Mouse (Mus musculus): ENCODE data around the gene Ptgir. TPM values are rescaled to one million over a fixed set of nuclear protein-coding genes. Genes with fewer than 3 reads are reported as not detected.

The Ptgir gene
- polyA plus RNA-seq (2016; fragmentation: Nextera tagmentation; extraction: Ambion mirVana) = 1.5 and 3.0 TPM in 2 replicates

- Histone ChIP-seq H3K27ac (no peak within 1 kb of the TSS), H3K4me3 (no peak within 1 kb of the TSS), H3K4me1 (peaks cover 20% of the 10 kb centered on the region), H3K4me2 (replicated peaks) (no peak within 1 kb of the TSS), H3K9ac (no peak within 1 kb of the TSS), H3K9me3 (no peaks in the 10 kb centered on the region), H3K27me3 (replicated peaks) (0 out of 2 replicates have a peak, but pooled peaks cover 1% of the 10 kb centered on the region), H3K36me3 (no peaks in the 10 kb centered on the region)
- ATAC-seq (ENCODE audit: low FRiP score, low read depth) = no peak
- 10% methylated on average over 6 of the region's 6 CpGs for WGBS
These were observed at the start of gene Ptgir for GRCm38 (mm10) chr7:16906281-16906680. Ptgir (plus strand) TSS chr7:16906490.

GRCm38 (mm10) chr7:16858336-16858735, 48.0 kb upstream of the Ptgir start:
- Histone ChIP-seq H3K9ac (no peak overlapping the region), H3K4me2 (replicated peaks) (no peak overlapping the region), H3K4me1 (no peaks in the 10 kb centered on the region), H3K4me3 (no peak overlapping the region), H3K9me3 (no peaks in the 10 kb centered on the region), H3K27me3 (replicated peaks) (no peaks in the 10 kb centered on the region), H3K27ac (no peak overlapping the region), H3K36me3 (peaks cover 53% of the 10 kb centered on the region)
- no peak for ATAC-seq (ENCODE audit: low FRiP score, low read depth)
- 24% methylated on average over 17 of the region's 17 CpGs for WGBS

- Histone ChIP-seq H3K36me3 (peaks cover 52% of the 10 kb centered on the region), H3K9me3 (no peaks in the 10 kb centered on the region), H3K4me3 (no peak overlapping the region), H3K9ac (no peak overlapping the region), H3K4me2 (replicated peaks) (no peak overlapping the region), H3K27ac (no peak overlapping the region), H3K4me1 (no peaks in the 10 kb centered on the region), H3K27me3 (replicated peaks) (no peaks in the 10 kb centered on the region)
- ATAC-seq (ENCODE audit: low FRiP score, low read depth) = no peak
- 30% methylated on average over 5 of the region's 5 CpGs for WGBS
These were observed 46.2 kb upstream of the Ptgir start for GRCm38 (mm10) chr7:16859902-16860651.

- ATAC-seq (ENCODE audit: low FRiP score, low read depth) = no peak
- Histone ChIP-seq H3K4me3 (no peak overlapping the region), H3K4me1 (peaks cover 10% of the 10 kb centered on the region; the same call in 1 of the 2 replicates), H3K9me3 (no peaks in the 10 kb centered on the region), H3K4me2 (replicated peaks) (no peak overlapping the region), H3K27ac (no peak overlapping the region), H3K9ac (no peak overlapping the region), H3K27me3 (replicated peaks) (no peaks in the 10 kb centered on the region), H3K36me3 (peaks cover 38% of the 10 kb centered on the region)
- 95% methylated on average over 3 of the region's 3 CpGs for WGBS
These were observed 38.8 kb upstream of the Ptgir start for GRCm38 (mm10) chr7:16867488-16867887.

GRCm38 (mm10) chr7:16869497-16869896, 36.8 kb upstream of the Ptgir start:
- Histone ChIP-seq H3K4me1 (peaks cover 10% of the 10 kb centered on the region; the same call in 1 of the 2 replicates), H3K4me2 (replicated peaks) (peak overlapping the region; percentile 51), H3K9ac (peak overlapping the region; percentile 33; the same call in 1 of the 2 replicates), H3K27me3 (replicated peaks) (no peaks in the 10 kb centered on the region), H3K27ac (0 out of 2 replicates have a peak overlapping the region, but pooled peaks have one; percentile 8), H3K36me3 (peaks cover 28% of the 10 kb centered on the region), H3K4me3 (peak overlapping the region; percentile 18; the same call in 1 of the 2 replicates), H3K9me3 (no peaks in the 10 kb centered on the region)
- peak; percentile 93 for ATAC-seq (ENCODE audit: low FRiP score, low read depth)
- WGBS = 10% methylated on average over 16 of the region's 16 CpGs

- 87% methylated on average over 10 of the region's 10 CpGs for WGBS
These were observed 34.7 kb upstream of the Ptgir start for GRCm38 (mm10) chr7:16871600-16871999.

GRCm38 (mm10) chr7:16872478-16872877, 33.8 kb upstream of the Ptgir start:
- no peaks in the 10 kb centered on the region for H3K27me3 ChIP-seq (replicated peaks)
- H3K4me1 ChIP-seq = peaks cover 24% of the 10 kb centered on the region
- no peak overlapping the region for H3K4me3 ChIP-seq
- no peak overlapping the region for H3K9ac ChIP-seq
- no peak overlapping the region for H3K27ac ChIP-seq
- no peak for ATAC-seq (ENCODE audit: low FRiP score, low read depth)
- peaks cover 5% of the 10 kb centered on the region; the same call in 1 of the 2 replicates for H3K36me3 ChIP-seq
- H3K4me2 ChIP-seq (replicated peaks) = no peak overlapping the region
- WGBS = 92% methylated on average over 9 of the region's 9 CpGs
- H3K9me3 ChIP-seq = no peaks in the 10 kb centered on the region

More at GRCm38 (mm10) chr7:16871600-16871999, 34.7 kb upstream of the Ptgir start:
- no peak for ATAC-seq (ENCODE audit: low FRiP score, low read depth)
- H3K4me1 ChIP-seq = peaks cover 19% of the 10 kb centered on the region
- H3K36me3 ChIP-seq = peaks cover 11% of the 10 kb centered on the region; the same call in 1 of the 2 replicates
- no peaks in the 10 kb centered on the region for H3K9me3 ChIP-seq
- H3K4me2 ChIP-seq (replicated peaks) = no peak overlapping the region
- H3K27ac ChIP-seq = no peak overlapping the region
- no peak overlapping the region for H3K4me3 ChIP-seq
- H3K9ac ChIP-seq = no peak overlapping the region
- H3K27me3 ChIP-seq (replicated peaks) = no peaks in the 10 kb centered on the region

- peaks cover 3% of the 10 kb centered on the region; the same call in 1 of the 2 replicates for H3K36me3 ChIP-seq
- H3K4me2 ChIP-seq (replicated peaks) = 0 out of 2 replicates have a peak overlapping the region, but pooled peaks have one; percentile 83
- WGBS = 92% methylated on average over 4 of the region's 4 CpGs
- H3K9ac ChIP-seq = no peak overlapping the region
- H3K9me3 ChIP-seq = no peaks in the 10 kb centered on the region
- H3K27ac ChIP-seq = no peak overlapping the region
- no peak overlapping the region for H3K4me3 ChIP-seq
- no peaks in the 10 kb centered on the region for H3K27me3 ChIP-seq (replicated peaks)
- peaks cover 24% of the 10 kb centered on the region for H3K4me1 ChIP-seq
- no peak for ATAC-seq (ENCODE audit: low FRiP score, low read depth)
These were observed 32.9 kb upstream of the Ptgir start for GRCm38 (mm10) chr7:16873392-16873791.

- Histone ChIP-seq H3K9ac (0 out of 2 replicates have a peak overlapping the region, but pooled peaks have one; percentile 35), H3K4me2 (replicated peaks) (peak overlapping the region; percentile 83), H3K27me3 (replicated peaks) (no peaks in the 10 kb centered on the region), H3K36me3 (peaks cover 7% of the 10 kb centered on the region; the same call in 1 of the 2 replicates), H3K27ac (peak overlapping the region; percentile 59), H3K9me3 (no peaks in the 10 kb centered on the region), H3K4me3 (peak overlapping the region; percentile 79), H3K4me1 (peaks cover 23% of the 10 kb centered on the region)
- 4% methylated on average over 17 of the region's 17 CpGs for WGBS
- no peak for ATAC-seq (ENCODE audit: low FRiP score, low read depth)
These were observed 32.1 kb upstream of the Ptgir start for GRCm38 (mm10) chr7:16874190-16874589.

- peaks cover 20% of the 10 kb centered on the region for H3K4me1 ChIP-seq
- H3K4me2 ChIP-seq (replicated peaks) = peak overlapping the region; percentile 83
- peak overlapping the region; percentile 35; the same call in 1 of the 2 replicates for H3K9ac ChIP-seq
- whole genome bisulfite sequencing = under 1% methylated on average over 33 of the region's 33 CpGs
- H3K9me3 ChIP-seq = no peaks in the 10 kb centered on the region
- H3K36me3 ChIP-seq = peaks cover 10% of the 10 kb centered on the region; the same call in 1 of the 2 replicates
- peak overlapping the region; percentile 59 for H3K27ac ChIP-seq
- no peaks in the 10 kb centered on the region for H3K27me3 ChIP-seq (replicated peaks)
- H3K4me3 ChIP-seq = peak overlapping the region; percentile 79
- ATAC-seq (ENCODE audit: low FRiP score, low read depth) = peak; percentile 95
These were observed 31.5 kb upstream of the Ptgir start for GRCm38 (mm10) chr7:16874756-16875309.

GRCm38 (mm10) chr7:16875310-16875325, 31.2 kb upstream of the Ptgir start, which contains the start of gene Dact3:
Dact3 (plus strand) TSS chr7:16875317.
- Histone ChIP-seq H3K27me3 (replicated peaks) (no peaks in the 10 kb centered on the region), H3K9ac (peak within 1 kb of the TSS; percentile 88), H3K4me1 (peaks cover 20% of the 10 kb centered on the region), H3K4me3 (peak within 1 kb of the TSS; percentile 79), H3K36me3 (peaks cover 10% of the 10 kb centered on the region; the same call in 1 of the 2 replicates), H3K27ac (peak within 1 kb of the TSS; percentile 70), H3K9me3 (no peaks in the 10 kb centered on the region), H3K4me2 (replicated peaks) (peak within 1 kb of the TSS; percentile 83)
- ATAC-seq (ENCODE audit: low FRiP score, low read depth) = no peak
- 0% methylated on average over 1 of the region's 1 CpGs for WGBS

GRCm38 (mm10) chr7:16875326-16875725, 31.0 kb upstream of the Ptgir start:
- peak; percentile 55 for ATAC-seq (ENCODE audit: low FRiP score, low read depth)
- H3K4me1 ChIP-seq = peaks cover 22% of the 10 kb centered on the region
- peaks cover 10% of the 10 kb centered on the region; the same call in 1 of the 2 replicates for H3K36me3 ChIP-seq

More at GRCm38 (mm10) chr7:16875326-16875725, 31.0 kb upstream of the Ptgir start:
- Histone ChIP-seq H3K27ac (peak overlapping the region; percentile 70), H3K27me3 (replicated peaks) (no peaks in the 10 kb centered on the region), H3K4me3 (peak overlapping the region; percentile 79), H3K9ac (peak overlapping the region; percentile 88), H3K9me3 (no peaks in the 10 kb centered on the region), H3K4me2 (replicated peaks) (peak overlapping the region; percentile 83)
- 0% methylated on average over 39 of the region's 42 CpGs for WGBS

Data from neural tube, embryonic 12.5 days (tissue).